Mouse (Mus musculus) adrenal gland, postnatal 14 days (tissue): Measurements from ENCODE around the gene Pgap1. TPM values are rescaled to one million over a fixed set of nuclear protein-coding genes. Genes with fewer than 3 reads are reported as not detected.

Source experiments
- DNase-seq: peaks from one replicate; pipeline ENCODE4 v3.0.0; 2021; ENCODE audit warnings: mixed read lengths
- total RNA-seq: library from RNA; stranded (reverse); gene quantifications from 2 replicates; pipeline ENCODE4 v1.2.3, GENCODE M21; 2021

Gene Pgap1
- total RNA-seq, 1 experiment from 2014 or later = 5.4 TPM

GRCm38 (mm10) chr1:54523717-54524116 is 33.8 kb downstream of the Pgap1 start:
- peak; percentile 7 for DNase-seq

- no peak for DNase-seq
Measured at GRCm38 (mm10) chr1:54520062-54520577, 37.4 kb downstream of the Pgap1 start.

- DNase-seq = no peak
Measured at GRCm38 (mm10) chr1:54513836-54514235, 43.6 kb downstream of the Pgap1 start.

GRCm38 (mm10) chr1:54498496-54498895 is 59.0 kb downstream of the Pgap1 start:
- no peak for DNase-seq

- no peak for DNase-seq
Measured at GRCm38 (mm10) chr1:54496254-54496653, 61.2 kb downstream of the Pgap1 start.

GRCm38 (mm10) chr1:54493496-54493895 is 64.0 kb downstream of the Pgap1 start:
- no peak for DNase-seq

GRCm38 (mm10) chr1:54492435-54492841 is 65.0 kb downstream of the Pgap1 start:
- DNase-seq = no peak

GRCm38 (mm10) chr1:54484744-54485420 is 72.6 kb downstream of the Pgap1 start:
- DNase-seq = no peak

GRCm38 (mm10) chr1:54480491-54480890 is 77.0 kb downstream of the Pgap1 start:
- DNase-seq = no peak

GRCm38 (mm10) chr1:54468662-54469061 is 88.8 kb downstream of the Pgap1 start:
- DNase-seq = no peak

GRCm38 (mm10) chr1:54467366-54467765 is 90.1 kb downstream of the Pgap1 start:
- DNase-seq = no peak

GRCm38 (mm10) chr1:54452116-54452515 is 105.4 kb downstream of the Pgap1 start:
- DNase-seq = no peak

- DNase-seq = no peak
Measured at GRCm38 (mm10) chr1:54448833-54449232, 108.7 kb downstream of the Pgap1 start.

GRCm38 (mm10) chr1:54443641-54444040 is 113.8 kb downstream of the Pgap1 start:
- no peak for DNase-seq

- DNase-seq = no peak
Measured at GRCm38 (mm10) chr1:54439080-54439476, 118.4 kb downstream of the Pgap1 start.

- DNase-seq = peak; percentile 90
Measured at GRCm38 (mm10) chr1:54438340-54439079, 119.0 kb downstream of the Pgap1 start, which contains the start of gene Gtf3c3. Gene Gtf3c3 (minus strand): TSS chr1:54438971.

Other genes with a start within 250 kb of the Pgap1 start
- 17.1 and 22.5 TPM in 2 replicates for gene Gtf3c3, start 118.7 kb downstream of the Pgap1 start, total RNA-seq